Mouse (Mus musculus) G1E (cell line): ENCODE results near the gene Elmo3.

ENCODE experiments used
- CTCF ChIP-seq: IDR thresholded peaks from 2 replicates; pipeline ENCODE4 v1.5.1; 2012; ENCODE audit warnings: low read depth, low read length, inconsistent platforms, mixed read lengths
- GATA1 ChIP-seq: IDR thresholded peaks from 2 replicates; pipeline ENCODE4 v1.6.1; 2012; ENCODE audit warnings: borderline replicate concordance, low read length, inconsistent platforms, mixed read lengths
- TAL1 ChIP-seq: conservative IDR thresholded peaks from 2 replicates; pipeline ENCODE4 v1.6.1; 2012; ENCODE audit warnings: low read depth, low read length, inconsistent platforms, mixed read lengths

GRCm38 (mm10) chr8:105317941-105318340 lies 12.5 kb downstream of the Elmo3 start:
- no peak for TF ChIP-seq CTCF
- no peak for TF ChIP-seq TAL1
- no peak for TF ChIP-seq GATA1
